Mouse (Mus musculus): ENCODE measurements at regions not wholly inside any gene's neighbourhood (a gene's known extent, or its start where the extent isn't known, plus 50 kb on each side); places are given as distances from the start of the nearest gene placed in this dataset.

DNA sequence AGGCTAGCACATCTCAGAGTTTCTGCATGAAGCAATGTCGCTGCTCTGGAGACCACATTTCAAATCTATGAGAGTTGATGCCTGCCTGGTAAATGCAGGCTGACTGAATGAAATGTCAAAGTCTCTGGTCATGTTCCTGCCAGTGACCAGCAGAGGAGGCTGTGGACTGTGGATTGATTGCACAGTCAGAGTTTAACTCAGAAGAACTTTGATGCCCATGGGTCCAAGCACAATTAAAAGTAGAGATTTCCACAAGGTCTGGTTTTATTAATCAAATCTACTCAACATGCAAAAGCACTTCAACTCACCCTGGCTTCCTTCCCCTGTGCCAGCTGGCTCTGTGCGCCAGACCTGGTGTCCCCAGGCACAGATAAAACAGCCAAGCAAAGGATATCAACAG lies 81.3 kb downstream of the Hsd17b3 start:
- no peak for DNase-seq

DNA sequence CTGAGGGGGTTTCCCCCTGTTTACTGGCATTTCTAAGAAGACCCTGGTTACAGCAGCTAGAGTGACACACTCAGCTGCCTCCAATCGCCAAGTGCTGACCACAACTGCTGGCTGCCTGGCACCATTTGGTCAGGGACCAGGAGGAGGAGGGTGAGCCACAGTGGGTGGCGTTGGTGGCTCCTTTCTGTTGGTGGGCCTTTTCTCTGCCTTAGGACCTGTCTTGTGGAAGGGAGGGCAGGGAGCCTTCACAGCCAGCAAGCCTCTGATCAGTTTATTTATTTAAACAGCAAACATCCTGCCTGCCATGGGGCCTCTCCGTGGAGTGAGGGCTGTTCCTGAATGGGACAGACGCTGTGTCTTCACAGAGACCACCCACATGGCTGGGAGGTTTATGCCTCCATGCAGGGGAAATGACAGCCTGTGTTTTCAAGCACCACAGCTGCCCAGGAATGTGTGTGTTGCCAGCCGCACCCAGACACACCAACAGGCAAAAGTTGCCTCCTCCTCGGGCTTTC lies 86.0 kb downstream of the Hsd17b3 start:
- no peak for DNase-seq

DNA sequence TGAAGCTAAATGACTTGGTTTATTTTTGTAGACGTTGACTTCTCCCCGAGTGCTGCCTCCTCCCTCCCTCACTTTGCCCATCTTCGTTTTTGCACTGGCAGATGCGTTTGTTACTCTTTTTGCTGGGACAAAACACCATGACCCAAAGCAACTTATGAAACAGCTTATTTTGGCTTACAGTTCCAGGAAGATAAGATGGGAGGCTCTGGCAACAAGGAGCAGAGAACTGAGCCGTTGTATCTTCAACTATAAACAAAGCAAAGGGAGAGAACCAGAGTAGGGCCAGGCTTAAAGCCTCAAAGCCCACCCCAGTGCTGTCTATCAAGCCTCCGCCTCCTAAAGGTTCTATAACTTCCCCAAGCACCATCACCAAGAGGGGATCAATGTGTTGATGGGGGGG lies 88.7 kb downstream of the Hsd17b3 start:
- DNase-seq: no peak

DNA sequence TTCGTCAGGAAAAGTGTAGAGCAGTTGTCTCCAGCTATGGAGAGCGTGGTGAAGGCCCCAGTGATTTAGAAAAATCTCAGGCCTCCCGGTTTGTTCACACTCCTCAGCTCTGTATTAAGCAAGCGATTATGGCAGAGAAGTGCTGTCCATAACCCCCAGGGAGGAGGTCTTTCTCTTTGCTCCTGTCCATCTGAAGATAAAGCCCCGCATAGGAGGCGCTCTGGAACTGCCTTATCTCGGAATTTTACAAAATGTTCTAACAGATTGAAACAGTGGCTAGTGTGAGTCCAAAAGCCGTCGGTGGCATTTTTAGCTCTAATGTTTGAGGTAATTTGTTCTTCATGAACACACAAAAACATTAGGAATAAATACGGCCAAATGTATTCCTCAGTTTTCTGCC lies 90.4 kb downstream of the Hsd17b3 start:
- no peak for DNase-seq

DNA sequence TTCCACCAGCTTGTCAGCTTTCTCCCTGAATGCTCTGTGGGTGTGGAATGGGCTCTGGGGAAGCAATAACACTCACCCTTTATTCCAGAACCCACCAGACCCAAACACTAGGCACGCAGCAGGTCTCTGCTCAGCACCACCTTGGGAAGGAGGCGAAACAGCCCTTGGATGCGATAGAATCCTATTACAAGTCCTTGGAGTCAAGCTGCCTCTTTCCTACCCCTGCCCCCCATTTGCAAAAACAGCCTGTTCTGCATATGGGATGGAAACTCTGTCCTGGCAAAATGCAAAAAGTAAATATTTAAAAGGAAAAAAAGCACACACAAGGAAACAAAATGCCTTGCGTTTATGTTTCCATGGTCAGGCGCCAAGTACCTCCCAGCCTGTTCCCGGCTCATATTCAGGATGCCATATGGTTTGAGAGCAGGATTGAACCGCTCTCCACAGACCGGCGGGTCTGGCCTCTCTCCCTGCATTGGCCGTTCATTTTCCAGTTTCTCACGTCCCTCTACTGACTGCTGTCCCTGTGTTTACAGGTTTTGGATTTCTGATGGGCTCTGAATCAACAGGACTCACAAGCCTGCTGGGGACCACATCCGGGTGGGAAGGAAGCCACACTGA lies 95.1 kb downstream of the Hsd17b3 start:
- peak; percentile 43 to 50 for DNase-seq

DNA sequence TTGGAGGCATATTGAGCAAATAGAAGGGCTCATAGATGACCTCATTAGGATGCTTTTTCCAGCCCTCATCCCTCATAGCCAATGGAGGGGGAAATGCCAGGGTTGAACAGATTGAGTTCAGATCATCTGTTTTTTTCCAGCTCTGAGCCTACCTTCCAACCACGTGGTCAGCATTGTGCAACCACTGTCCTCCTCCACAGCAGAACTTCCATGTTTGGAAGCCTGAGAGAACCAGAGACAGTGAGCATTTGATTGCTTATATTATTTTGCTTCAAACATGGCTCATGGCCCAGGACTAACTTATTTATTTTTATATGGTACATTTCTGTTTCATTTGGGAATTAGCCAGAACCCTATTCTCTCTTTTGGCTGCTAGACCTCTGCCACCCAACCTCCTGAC lies 96.0 kb downstream of the Hsd17b3 start:
- DNase-seq: no peak

DNA sequence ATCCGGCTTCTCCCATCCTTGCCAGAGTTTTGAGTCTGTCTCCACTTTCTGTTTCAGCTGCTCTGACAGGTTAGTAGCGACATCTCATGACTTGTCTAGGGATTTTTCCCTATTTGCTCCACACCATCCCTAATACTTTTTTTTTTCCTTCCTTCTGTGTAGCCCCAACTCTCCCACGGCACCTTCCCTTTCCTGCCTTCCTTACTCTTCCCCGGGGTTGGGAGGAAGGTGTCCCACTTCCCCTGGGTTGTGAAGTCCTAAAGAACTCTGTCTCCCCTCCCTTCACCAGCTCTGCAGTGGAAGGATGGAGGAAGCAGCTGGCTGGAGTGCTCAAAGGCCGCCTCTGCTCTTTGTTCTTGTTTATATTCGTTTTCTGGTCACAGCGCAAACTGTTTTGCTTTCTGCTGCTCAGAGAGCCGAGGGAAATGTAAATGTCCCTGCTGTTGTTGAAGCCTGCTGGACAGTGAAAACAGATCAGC lies 98.5 kb downstream of the Hsd17b3 start:
- peak in 1 of 2 experiments; percentile 15 for DNase-seq

DNA sequence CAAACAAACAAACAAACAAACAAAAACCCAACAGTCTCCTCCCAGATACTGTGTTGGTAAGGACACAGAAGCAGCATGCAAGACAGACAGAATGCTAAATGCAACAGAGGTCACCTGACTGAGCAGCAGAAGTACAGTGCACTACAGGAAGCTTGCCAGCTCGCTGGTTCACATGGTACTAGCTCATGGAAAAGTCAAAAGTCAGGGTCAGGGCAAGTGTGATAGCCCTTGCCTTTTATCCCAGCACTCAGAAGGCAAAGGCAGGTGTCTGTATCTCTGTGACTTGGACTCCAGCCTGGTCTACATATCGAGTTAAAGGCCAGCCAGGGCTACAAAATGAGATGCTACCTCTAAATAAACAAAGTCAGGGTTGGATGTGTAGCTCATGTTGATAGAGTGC lies 99.3 kb downstream of the Hsd17b3 start:
- DNase-seq: no peak

DNA sequence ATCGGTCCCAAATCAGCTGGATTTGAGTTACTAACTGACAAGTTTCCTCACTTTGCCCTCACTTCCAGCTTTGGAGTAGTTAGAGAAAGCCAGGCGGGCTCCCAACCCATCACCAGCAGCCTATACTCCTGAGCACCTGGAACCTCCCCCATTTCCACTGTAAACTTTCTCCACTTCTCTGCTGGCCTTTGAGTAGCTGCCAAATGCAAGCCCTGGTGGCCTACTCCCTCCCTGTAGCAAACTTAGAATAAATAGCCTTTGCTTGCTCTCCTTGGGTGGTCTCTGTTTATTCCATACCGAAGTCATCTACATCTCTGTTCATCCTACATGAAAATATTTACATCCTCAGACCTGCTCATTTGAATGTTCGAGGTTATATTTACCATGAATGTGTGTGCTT lies 100.8 kb downstream of the Hsd17b3 start:
- DNase-seq: no peak

DNA sequence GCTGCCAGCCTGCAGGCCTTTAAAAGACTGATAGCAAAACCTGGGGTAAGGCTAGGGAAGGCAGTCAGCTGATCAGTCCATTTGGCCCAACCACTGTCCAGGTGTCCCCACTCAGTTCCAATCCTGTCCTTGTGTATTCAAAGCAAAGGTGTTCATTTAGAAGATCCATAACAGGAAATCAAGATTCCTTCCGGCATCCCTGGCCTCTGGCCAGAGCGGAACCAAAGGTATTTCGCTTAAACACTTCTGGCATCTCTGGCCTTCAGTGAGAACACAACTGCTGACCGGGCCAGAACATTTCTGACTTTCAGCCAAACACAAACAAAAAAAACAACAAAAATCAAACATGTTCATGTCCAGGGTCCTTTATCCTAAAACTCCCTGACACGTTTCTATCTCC lies 102.3 kb downstream of the Hsd17b3 start:
- no peak for DNase-seq

DNA sequence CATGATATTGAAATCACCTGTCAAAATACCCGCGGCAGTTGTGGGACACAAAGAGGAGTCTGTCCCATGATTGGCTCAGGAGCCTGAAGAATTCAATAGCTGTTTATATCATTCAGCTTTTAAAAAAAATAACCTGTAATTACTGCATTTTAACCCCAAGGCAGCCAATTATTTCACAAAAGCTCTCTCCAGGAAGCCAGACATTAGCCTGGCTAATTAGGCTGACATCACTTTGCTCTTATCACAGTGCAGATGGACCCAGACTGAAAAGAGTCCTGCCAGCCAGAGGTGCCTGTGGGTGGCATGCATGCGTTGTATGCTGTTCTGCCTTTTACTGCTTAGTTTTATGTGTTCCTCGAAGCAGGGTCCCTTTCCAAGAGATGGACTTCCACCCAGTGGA lies 103.4 kb downstream of the Hsd17b3 start:
- DNase-seq: no peak

DNA sequence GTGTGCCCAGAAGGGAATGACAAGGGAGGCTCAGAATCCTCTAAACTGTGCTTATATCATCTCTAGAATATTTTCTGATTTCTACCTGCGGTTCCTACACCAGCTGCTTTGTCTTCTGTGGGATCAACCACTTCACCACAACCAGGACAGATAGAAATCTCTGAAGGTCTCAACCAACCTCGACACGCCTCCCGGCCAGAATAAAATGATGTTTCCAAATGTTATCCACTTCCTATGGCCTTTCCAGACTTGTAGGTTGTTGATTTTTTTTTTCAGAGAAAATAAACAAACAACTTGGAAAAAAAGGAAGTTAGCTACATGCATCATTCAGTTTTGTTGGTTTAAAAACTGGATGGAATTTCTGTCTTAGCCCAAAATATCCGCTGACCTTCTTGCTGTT lies 103.9 kb downstream of the Hsd17b3 start:
- no peak for DNase-seq

DNA sequence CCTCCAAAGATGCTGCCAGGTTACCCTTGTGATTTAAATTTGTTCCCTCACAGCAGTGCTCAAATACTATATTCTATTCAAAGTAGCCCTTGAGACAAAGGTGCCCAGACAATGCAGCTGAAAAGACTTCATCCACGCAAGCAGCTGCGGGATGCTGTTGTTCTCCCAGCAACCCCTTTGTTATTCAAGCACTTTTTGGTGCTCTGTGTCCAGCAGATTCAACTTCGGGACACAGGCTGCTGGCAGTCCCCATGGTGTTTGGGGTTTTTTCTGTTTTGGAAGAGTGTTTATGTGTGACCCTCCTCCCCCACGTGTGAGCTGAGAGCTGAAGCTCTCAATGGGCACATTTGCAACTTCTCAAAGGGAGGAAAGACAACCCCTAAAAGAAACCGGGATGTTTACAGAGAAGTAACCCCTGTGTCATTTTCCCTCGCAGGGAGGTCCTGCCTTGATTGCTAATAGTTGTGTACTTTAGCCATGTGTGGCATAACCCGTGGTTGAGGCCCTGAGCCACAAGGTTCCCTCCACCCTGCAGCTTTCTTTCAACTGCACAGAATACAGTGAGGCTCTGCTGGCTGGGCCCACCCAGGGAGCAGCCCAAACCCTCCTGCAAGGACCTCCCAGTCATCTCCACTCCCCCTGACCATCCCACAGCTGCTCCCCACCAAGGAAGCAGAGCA lies 108.9 kb downstream of the Hsd17b3 start:
- no peak for DNase-seq

DNA sequence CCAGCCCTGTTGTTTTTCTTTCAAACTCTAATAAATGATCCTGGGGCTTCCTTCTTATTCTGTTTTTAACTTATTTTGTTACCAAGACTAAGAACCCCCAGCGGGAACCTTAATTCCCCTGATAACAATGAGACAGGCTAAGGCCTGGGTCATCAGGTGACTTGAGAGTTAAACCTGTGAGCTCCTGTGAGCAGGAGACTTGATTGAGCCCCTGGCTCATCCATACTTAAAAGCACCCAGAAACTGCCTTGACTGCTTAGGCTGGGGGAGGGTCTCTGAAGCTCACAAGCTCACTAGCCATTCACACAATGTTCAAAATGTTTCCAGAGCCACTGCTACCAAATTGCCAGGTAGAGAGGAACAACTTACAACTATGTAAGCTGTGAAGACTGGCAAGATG lies 109.4 kb downstream of the Hsd17b3 start:
- no peak for DNase-seq

DNA sequence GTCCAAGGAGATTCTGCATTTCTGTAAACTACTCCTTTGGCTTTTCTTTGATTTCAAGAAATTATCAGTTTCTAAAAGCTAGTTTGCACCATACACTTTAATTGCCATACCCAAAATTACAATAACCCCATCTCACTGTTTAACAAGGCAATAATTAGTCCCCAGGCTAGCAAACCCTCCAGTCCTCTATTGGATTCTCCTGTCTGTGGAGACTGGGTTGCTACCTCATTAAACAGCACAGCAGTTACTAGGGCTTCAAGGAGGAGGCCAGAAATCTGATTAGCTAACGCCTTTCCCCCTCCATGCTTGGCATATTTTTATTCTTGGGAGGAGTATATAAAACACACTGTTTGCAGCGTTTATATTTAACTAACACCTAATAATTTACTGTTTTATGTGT lies 119.1 kb downstream of the Hsd17b3 start:
- no peak for DNase-seq

DNA sequence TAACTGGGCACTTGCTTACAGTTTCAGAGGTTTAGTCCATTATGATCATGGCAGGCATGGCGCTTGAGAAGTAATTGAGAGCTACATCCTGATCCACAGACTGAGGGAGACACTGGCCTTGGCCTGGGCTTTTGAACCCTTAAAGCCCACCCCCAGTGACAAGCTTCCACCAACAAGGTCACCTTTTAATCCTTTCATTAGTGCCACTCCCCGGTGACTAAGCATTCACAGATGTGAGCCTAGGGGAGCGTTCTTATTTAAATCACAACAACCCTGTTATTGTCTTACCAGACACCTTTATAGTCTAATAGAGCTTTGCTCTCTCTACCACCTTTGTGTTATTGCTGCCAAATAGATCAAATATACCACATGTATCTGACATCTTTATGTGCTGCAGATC lies 120.4 kb downstream of the Hsd17b3 start:
- DNase-seq: no peak

DNA sequence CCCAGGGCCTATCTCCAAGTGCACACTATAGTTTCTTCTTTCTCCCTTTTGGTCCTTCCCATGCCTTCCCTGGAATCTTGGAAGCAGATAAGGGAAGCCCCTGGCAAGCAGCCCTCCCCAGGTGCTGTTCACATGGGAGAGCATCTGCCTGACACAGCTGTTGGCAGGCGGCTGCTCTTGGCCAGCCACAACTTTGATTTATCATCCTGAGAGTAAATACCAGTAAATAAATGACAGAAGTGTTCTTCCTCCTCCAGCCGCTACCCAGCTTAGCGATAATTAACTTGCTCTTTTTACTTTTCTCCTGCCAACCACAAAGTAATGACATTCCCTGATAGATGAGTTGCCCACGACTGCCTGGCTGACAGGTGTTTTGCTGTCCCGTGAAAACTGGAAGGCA lies 131.9 kb downstream of the Hsd17b3 start:
- no peak for DNase-seq

DNA sequence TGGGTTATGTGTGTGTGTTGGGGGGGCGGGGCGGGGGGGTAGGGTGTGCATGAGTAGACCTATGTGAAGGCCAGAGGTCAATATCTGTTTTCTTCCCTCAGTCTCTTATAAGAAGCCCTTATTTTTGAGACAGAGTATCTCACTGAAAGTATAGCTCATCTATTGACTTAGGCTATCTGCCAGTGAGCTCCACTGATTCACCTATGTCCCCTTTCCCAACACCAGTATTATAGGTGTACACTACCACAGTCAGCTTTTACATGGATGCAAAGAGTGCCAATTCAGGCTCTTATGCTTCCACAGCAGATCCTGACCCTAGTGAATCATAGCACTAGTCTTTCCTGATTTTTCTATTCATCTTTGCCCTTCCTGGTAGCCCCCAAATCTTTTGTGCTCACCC lies 134.7 kb downstream of the Hsd17b3 start:
- DNase-seq: no peak

DNA sequence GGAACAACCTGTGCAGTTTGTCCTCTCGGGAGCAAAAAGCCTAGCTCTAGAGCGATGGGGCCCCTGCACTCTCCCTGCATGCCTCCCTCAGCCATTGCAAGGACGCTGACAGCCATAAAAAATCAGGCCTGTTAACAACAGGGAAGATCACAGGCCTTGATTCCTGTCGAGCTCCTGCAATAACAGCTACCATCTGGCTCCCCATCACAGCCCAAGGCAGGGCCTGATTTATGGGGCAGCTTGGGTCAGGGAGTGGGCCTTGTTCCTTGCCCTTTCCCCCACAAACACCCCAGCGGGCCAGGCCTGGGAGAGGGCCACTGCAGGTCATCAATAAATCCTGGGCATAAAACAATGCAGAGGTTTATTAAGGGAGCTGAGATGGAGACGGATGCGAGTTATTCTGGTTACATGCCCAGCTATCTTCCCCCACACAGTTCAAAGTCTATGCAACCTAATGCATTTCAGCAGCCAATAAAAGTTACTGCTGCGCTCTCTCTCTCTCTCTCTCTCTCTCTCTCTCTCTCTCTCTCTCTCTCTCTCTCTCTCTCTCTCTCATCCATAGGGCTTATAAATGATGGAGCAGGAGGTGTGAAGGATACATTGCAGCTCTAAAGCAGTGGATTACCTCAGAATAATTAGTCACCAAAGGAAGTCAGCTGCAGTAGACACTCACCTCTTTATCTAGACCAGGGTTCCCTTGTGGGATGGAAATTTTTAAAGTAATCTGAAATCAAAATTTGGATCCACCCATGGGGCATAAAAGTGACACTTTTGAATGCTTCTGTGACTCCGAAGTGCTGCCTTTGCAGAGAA lies 136.9 kb downstream of the Hsd17b3 start:
- DNase-seq: no peak

DNA sequence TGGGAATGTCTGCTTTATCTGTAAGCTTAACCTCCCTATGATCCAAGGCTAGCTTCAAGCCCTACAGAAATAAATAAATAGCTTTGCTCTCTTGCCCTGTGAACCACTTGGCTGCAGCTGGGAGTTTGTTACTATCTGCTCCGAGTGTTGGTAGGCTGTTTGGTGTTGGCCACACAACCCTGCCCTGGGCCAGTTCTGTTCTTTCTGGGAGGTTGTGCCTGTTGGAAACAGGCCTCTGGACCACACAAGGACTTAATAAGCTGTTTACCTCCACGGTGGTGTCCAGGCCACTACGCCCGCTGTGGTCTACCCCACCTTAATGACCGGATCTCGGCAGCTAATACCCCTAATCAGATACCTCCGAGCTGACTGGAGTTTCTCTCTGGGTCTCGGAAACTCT lies 136.1 kb downstream of the Ercc6l2 start:
- no peak for DNase-seq

Measured in cerebellum, adult 18-20 months (tissue).